Mouse (Mus musculus): ENCODE measurements around the gene Cyp2d9.

DNA sequence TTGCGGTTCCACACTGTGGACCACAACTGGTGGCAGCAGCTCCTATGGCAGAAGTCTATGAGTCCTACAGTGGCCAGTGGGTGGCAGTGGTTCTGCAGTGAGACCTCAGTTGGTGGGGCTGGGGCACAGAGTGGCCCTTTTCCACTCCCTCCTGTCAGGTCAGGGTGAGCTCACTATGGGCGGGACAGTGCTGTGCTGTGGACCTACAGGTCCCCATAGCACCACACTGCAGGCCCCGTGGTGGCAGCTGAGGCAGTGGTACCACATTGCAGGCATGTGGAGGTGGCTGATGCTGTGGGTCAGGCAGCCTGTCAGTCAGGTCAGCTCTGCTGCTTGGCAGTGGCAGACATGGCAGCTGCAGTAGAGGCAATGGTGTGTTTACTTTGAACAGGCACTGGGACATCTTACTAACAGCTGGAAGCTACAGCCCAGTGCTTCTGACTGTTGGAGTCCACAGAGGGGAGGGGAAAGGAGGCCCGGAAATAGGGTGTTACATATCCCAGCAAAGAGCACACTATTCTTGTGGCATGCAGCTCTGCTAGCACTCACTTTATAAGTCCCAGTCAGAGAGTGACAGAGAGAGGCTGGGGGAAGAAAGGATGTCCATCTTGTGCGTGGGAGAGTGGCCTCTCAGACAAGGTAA, 4.9 kb downstream of the Cyp2d9 start:
- no peak for TF ChIP-seq UBTF (IDR thresholded peaks at IDR 0.05; ENCODE audit: borderline replicate concordance, insufficient read depth, low read depth, low read length)
- TF ChIP-seq NELFE (IDR thresholded peaks at IDR 0.05; ENCODE audit: low read depth, low read length): no peak
